Mouse (Mus musculus) right cerebral cortex, postnatal 10 days (tissue): Measurements from ENCODE around the gene Plk5.
"Not testable (repeated sequence)": the region's sequence is repeated elsewhere in the genome, so short reads cannot be mapped to it uniquely, and the experiment has no call there.

Experiments
- DNase-seq, 2 experiments: peaks; one replicate each; pipeline ENCODE4 v3.0.0; 2021; ENCODE audit warnings: low spot score in 2 of 2

Plk5 gene

DNA sequence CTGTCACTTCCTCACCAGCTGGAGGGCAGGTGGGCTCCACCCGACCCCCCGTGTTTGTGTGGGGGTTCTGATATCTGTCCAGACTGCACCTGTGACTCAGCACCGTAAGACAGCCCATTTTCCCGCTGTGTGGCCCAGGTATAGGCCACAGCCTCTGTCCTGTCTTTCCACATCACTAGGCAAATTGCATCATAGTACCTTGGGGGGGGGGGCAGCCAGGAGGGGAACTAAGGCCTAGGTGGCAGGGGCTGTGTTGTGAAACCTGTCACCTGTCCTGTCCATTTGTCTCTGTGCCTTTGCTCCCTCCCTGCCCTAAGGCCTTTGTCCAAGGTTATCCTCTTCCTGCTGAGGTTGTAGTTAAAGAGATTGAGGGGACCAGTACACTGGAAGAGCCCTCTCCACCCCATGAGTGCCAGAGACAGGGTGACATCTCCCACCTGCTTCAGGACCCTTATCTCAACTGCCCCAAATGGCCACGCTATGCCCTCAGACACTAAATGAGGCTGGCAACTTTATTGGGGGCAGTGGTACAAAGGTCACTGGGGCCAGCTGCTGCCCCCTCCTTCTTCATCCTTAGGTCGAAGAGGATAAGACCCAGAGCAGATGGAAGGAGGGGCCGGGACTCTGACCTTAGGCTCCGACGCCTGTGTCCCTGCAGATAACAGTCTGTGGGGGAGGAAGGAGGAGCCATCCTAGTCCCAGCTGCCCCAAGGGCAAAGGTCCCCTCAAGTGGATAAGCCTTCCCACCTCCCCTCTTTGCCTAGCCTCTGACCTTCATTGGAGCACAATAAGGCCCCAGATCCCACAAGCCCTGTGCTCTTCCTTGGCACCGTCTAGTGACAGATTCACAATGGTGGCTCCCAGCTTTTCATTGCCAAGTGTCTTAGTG is 24.4 kb upstream of the Plk5 start:
- no peak for DNase-seq

DNA sequence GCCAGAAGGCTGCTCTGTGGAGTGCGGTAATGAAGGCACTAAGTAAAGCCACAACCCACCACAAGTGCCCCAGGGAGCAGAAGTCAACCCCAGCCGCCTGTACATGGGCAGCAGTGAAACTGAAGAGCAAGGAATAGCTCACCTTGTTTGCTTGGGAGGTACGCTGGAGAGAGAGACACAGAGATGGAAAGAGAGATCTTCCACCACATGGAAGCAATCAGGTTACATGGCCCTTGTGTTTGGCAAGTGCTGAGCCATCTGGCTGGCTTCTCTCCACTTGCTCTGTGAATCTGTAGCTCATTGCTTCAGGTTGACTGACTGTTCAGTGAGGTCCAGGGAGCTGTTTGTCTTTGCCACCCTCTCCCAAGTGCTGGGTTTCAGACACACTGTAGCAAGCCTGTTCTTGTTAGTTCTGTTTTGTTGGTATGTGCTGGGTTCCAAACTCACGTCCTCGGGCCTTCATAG is 23.7 kb upstream of the Plk5 start:
- no peak for DNase-seq

DNA sequence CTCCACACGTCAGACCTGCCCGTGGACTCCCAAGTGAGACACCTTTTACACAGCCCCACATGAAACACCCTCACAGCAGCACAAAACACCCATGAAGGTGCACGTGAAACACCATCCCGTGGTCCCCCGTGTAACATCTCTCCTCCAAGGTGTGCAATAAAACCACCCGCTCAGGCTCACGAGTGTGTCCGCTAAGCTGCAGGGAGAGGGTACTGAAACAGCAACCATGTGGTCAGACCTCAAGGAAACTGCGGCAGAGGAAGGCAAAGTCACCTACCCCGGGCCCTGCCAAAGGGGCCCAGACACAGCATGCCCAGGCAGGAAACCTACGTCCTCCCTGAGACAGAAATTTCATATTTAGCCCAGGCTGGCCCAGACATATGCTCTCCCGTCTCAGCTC is 20.0 kb upstream of the Plk5 start:
- DNase-seq = no peak

DNA sequence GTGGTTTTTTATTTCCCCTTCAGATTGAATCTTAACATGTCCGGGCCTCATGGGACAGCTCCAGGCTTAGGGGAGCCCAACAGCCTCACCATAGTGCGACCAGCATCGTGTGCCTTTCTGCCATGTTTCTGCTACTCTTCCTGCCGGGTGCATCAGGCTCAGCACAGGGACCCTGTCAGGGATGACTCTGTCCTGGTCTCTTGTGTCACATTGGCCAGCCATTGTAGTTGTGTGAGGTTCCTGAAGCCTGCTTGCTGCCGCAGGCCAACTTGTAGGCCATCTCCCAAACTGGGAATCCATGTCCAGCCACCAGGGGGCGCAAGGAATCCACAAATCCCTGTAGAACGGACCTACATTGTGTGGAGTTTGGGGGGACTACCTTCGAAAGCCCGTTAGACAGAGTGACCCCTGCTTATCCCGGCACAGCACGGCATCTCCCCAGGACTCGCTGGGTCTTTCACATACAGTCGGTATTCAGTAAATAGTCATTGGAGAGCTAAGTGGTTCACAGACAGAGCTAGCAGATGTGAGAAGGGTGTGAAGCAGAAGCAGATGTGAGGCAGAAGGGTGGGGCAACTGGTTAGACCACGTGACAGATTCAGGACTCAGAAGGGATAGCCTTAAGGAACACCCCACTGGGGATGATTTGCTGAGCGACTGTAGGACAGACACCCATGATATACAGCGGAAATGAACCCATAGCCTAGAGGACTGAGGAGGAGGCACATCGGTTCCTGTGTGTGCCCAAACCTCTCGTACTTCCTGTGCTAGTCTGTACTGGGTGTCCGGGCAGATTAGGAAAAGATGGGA is 16.1 kb upstream of the Plk5 start:
- DNase-seq = peak; percentile 79 to 90

GRCm38 (mm10) chr10:80341026-80341425 is 15.2 kb upstream of the Plk5 start:
- no peak for DNase-seq

GRCm38 (mm10) chr10:80341491-80342304 is 14.6 kb upstream of the Plk5 start:
- no peak for DNase-seq

GRCm38 (mm10) chr10:80342305-80342748 is 13.9 kb upstream of the Plk5 start:
- no peak for DNase-seq

- DNase-seq = peak in 1 of 2 experiments; percentile 56
Measured at GRCm38 (mm10) chr10:80342749-80343424, 13.4 kb upstream of the Plk5 start.

- DNase-seq = no peak
Measured at GRCm38 (mm10) chr10:80343425-80343895, 12.8 kb upstream of the Plk5 start.

- no peak for DNase-seq
Measured at GRCm38 (mm10) chr10:80344131-80344661, 12.1 kb upstream of the Plk5 start.

GRCm38 (mm10) chr10:80345122-80345521 is 11.1 kb upstream of the Plk5 start:
- no peak for DNase-seq

DNA sequence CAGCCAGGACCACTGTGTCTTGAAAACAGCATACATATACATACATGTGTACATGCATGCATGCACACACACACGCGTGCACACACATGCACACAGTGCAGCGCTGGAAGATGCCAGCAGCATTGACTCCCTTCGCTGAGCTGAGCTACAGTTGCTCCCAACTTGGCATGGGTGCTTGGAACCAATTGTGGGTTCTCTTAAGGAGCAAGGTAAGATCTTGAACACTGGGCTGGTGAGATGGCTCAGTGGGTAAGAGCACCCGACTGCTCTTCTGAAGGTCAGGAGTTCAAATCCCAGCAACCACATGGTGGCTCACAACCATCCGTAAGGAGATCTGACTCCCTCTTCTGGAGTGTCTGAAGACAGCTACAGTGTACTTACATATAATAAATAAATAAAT is 10.3 kb upstream of the Plk5 start:
- not testable (repeated sequence) for DNase-seq

DNA sequence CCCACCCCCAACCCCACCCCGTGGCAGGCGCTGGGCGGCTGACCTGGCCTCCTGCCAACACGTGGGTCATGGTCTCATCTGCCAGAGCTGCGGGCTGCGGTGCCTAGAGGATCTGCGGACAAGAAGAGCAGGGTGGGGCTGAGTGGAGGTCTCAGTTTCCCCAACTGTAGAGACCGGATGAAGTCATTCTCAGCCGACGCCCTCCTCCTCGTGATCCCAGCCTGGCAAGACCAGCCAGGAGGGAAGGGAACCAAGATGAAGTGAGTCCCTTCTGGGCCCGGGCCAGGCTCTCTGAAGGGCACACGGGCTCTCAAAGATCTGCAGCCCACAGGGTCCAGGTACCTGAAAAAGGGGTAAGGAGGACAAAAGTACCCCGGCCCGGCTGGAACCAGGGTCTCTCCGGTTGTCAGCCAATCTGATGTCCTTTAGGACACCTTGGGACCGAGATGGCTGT is 8.7 kb upstream of the Plk5 start:
- no peak for DNase-seq

DNA sequence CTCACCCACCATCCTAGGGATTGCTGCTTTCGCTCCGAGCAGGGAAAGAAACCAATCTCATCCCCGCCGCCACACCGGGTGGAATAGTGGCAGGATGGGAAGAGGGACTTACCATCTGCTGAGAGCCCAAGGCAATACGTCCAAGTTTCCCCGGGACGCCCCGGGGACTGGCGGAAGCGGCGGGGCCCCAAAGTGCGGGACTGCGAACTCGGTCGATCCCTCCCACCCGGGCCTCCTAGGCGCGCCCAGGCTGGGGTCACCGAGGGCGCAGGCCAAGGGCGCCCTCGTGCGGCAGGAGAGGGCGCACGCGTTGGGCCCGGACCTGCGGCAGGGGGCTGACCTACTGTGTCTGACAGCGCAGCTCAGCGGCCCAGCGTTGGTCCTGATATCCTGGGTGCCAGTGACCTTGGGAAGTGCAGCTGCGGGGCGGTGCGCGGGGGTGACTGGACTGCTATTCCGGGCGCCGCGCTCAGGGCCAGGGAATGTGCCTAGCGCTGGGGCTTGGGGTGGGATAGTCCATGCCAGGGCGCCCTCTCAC is 7.9 kb upstream of the Plk5 start, which contains the start of gene Adamtsl5:
Gene Adamtsl5 (minus strand): TSS at position 169 of the 538 bp plus-strand sequence.
- DNase-seq = peak in 1 of 2 experiments; percentile 48

GRCm38 (mm10) chr10:80348981-80349380 is 7.3 kb upstream of the Plk5 start:
- no peak for DNase-seq

- DNase-seq = peak; percentile 66 to 82
Measured at GRCm38 (mm10) chr10:80350292-80350691, 6.0 kb upstream of the Plk5 start.

- DNase-seq = no peak
Measured at GRCm38 (mm10) chr10:80351896-80352295, 4.4 kb upstream of the Plk5 start.

GRCm38 (mm10) chr10:80352727-80353126 is 3.5 kb upstream of the Plk5 start:
- no peak for DNase-seq

DNA sequence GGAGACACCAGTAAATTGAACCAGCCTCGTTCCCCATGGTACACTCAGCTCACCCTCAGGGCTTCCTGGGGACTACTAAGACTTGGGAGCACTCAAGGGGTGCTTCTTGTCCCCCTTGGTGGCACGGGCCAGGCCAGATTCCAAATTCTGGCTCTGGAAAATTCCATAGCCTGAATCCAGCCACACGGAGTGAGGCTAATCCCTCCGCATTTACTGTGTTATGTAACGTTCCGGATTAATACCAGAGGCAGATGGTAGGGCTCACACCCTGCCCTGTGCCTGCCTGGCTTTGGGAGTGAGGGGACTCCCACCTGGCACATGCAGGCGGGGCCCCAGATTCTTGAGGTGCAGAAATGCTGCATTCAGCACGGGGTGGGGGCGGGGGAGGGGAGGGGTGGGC is 828 bp upstream of the Plk5 start:
- no peak for DNase-seq

DNA sequence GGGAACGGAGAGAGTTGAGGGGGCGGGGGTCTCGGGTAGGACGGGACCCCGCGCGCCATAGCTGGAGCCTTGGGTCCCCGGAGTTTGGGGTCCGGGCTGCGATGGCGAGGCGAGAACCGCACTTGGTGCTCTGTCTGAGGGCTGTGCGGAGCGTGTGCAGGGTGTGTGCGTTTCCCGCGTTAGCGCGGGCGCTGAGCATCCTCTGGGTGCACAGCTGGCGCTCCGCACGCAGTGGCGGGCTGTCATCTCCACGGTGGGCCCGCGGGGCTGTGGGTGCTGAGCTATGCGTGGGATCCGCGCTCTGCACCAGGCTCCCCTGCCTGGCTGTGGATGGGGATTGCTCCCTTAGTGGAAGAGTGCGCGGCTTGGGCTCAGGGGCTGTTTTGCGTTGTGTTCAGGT is 478 bp downstream of the Plk5 start:
- DNase-seq = no peak
